ENCODE assay signal across 26 mouse cellular contexts in the genomic region with DNA sequence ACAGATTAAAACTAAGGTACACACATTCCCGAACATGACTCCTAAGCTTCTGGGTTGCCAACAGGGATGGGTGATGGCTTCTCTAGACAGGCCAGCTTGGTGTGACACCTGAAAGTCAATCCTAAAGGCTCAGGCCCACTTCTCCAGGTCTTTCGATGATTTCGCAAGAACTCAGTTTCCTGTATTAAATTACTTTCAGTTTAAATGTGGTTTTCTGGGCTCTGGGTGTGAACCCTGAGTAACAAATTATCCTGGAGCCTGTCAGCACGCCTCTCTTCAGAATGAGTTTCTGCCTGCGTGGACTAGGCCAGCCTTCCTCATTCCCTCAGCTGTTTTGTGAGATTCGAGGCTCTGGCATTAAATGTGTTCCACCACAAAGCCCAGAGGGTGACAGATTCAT. TPM values are rescaled to one million over a fixed set of nuclear protein-coding genes. Genes with fewer than 3 reads are reported as not detected.
DNase-seq lines count a peak whose midpoint lies in the region; ATAC-seq and TF ChIP-seq lines count a peak whose summit lies in the region.
"Had no signal": no experiment of that assay in that cellular context is flagged by ENCODE, and none has a peak within 500 bp of the region (broad histone marks: within the 10 kb centered on the region; RNA-seq: fewer than 3 reads in every experiment).

No protein-coding gene starts in this region.

- no peak for TF ChIP-seq CTCF in stomach, postnatal 0 days (IDR thresholded peaks at IDR 0.05; ENCODE audit: low read depth)

- peak overlapping the region; percentile 13; the same call in 1 of the 2 replicates for H3K27ac ChIP-seq in stomach, embryonic 15.5 days
- H3K27ac ChIP-seq in stomach, postnatal 0 days (replicated peaks), result no peak overlapping the region
- H3K27ac ChIP-seq: embryonic facial prominence, embryonic 15.5 days; hindbrain, embryonic 12.5 days; intestine, embryonic 15.5 days; layer of hippocampus, adult 2 months; midbrain, embryonic 15.5 days had no signal

- H3K9me3 ChIP-seq in stomach, embryonic 15.5 days, result no peaks in the 10 kb centered on the region
- no peaks in the 10 kb centered on the region for H3K9me3 ChIP-seq in stomach, postnatal 0 days (ENCODE audit: control insufficient read depth, low read length)
- H3K9me3 ChIP-seq: embryonic facial prominence, embryonic 15.5 days; G1E; heart, embryonic 12.5 days; hindbrain, embryonic 12.5 days; intestine, embryonic 15.5 days; midbrain, embryonic 15.5 days had no signal

- WGBS in stomach, embryonic 15.5 days, result 57% methylated on average over 6 of the region's 6 CpGs
- 55% methylated on average over 6 of the region's 6 CpGs for WGBS in stomach, postnatal 0 days

- no peaks in the 10 kb centered on the region for H3K27me3 ChIP-seq in stomach, embryonic 15.5 days (replicated peaks)
- no peaks in the 10 kb centered on the region for H3K27me3 ChIP-seq in stomach, postnatal 0 days (ENCODE audit: control insufficient read depth, insufficient read depth, low read length)
- H3K27me3 ChIP-seq: embryonic facial prominence, embryonic 15.5 days; hindbrain, embryonic 12.5 days; intestine, embryonic 15.5 days; midbrain, embryonic 15.5 days had no signal

- TF ChIP-seq EP300 in stomach, postnatal 0 days (optimal IDR thresholded peaks at IDR 0.05), result no peak

- DNase-seq in stomach, postnatal 0 days (ENCODE audit: low spot score), result no peak
- DNase-seq in NIH3T3 (ENCODE audit: low read depth), result peak; percentile 74
- DNase-seq in spleen, adult 12 weeks (ENCODE audit: low spot score), result no peak
- no peak for DNase-seq in adrenal gland, adult (ENCODE audit: inconsistent age in 2 of 2, low spot score in 1 of 2)
- DNase-seq in cerebellum, postnatal 25 days, result no peak
- DNase-seq: adrenal gland, adult 8-10 months; cerebellum, adult 2 months; cerebellum, postnatal 36 days; heart, adult 18-20 months; heart, postnatal 10 days; kidney, postnatal 25 days; lung, adult 18-20 months; lung, postnatal 14 days; spleen, adult 18-20 months; thymus, adult 18-20 months; thymus, postnatal 36 days had no signal

- no peak overlapping the region for H3K9ac ChIP-seq in stomach, embryonic 15.5 days
- H3K9ac ChIP-seq in stomach, postnatal 0 days (ENCODE audit: low read length), result no peak overlapping the region
- H3K9ac ChIP-seq: embryonic facial prominence, embryonic 15.5 days; heart, embryonic 12.5 days; hindbrain, embryonic 12.5 days; intestine, embryonic 15.5 days; midbrain, embryonic 15.5 days had no signal

- H3K36me3 ChIP-seq in stomach, embryonic 15.5 days, result no peaks in the 10 kb centered on the region
- H3K36me3 ChIP-seq in stomach, postnatal 0 days (ENCODE audit: control insufficient read depth, insufficient read depth, low read length), result no peaks in the 10 kb centered on the region
- H3K36me3 ChIP-seq: embryonic facial prominence, embryonic 15.5 days; G1E; heart, embryonic 12.5 days; hindbrain, embryonic 12.5 days; intestine, embryonic 15.5 days; midbrain, embryonic 15.5 days had no signal

- H3K4me2 ChIP-seq in stomach, embryonic 15.5 days, result no peak overlapping the region
- no peak overlapping the region for H3K4me2 ChIP-seq in stomach, postnatal 0 days (replicated peaks; ENCODE audit: low read depth)
- H3K4me2 ChIP-seq: embryonic facial prominence, embryonic 15.5 days; heart, embryonic 12.5 days; hindbrain, embryonic 12.5 days; intestine, embryonic 15.5 days; midbrain, embryonic 15.5 days had no signal

- ATAC-seq in stomach, embryonic 15.5 days (ENCODE audit: insufficient read depth, low FRiP score, low read depth), result no peak
- no peak for ATAC-seq in stomach, postnatal 0 days (ENCODE audit: low FRiP score, low TSS enrichment)
- ATAC-seq in megakaryocyte, adult 5-6 weeks (ENCODE audit: poor library complexity, severe bottlenecking), result peak; percentile 26
- ATAC-seq: forebrain, embryonic 14.5 days; intestine, embryonic 15.5 days; midbrain, embryonic 15.5 days had no signal

- peaks cover 15% of the 10 kb centered on the region; the same call in 1 of the 2 replicates for H3K4me1 ChIP-seq in stomach, embryonic 15.5 days
- H3K4me1 ChIP-seq in stomach, postnatal 0 days (replicated peaks; ENCODE audit: control insufficient read depth, insufficient read depth), result no peaks in the 10 kb centered on the region; the same call in 1 of the 2 replicates
- H3K4me1 ChIP-seq: midbrain, embryonic 15.5 days had no signal

- H3K4me3 ChIP-seq in stomach, embryonic 15.5 days (replicated peaks), result no peak overlapping the region
- H3K4me3 ChIP-seq in stomach, postnatal 0 days (ENCODE audit: low read depth, low read length), result no peak overlapping the region
- H3K4me3 ChIP-seq: embryonic facial prominence, embryonic 15.5 days; heart, embryonic 12.5 days; hindbrain, embryonic 12.5 days; intestine, embryonic 15.5 days; layer of hippocampus, adult 2 months; midbrain, embryonic 15.5 days had no signal

RNA-seq across cellular contexts. Expression of gene Tgm2, which starts 16.8 kb away (rescaled TPM):
- 91.7 and 93.1 TPM in 2 replicates for polyA plus RNA-seq in stomach, embryonic 15.5 days (2015; fragmentation: Nextera tagmentation; extraction: Ambion mirVana)
- polyA plus RNA-seq in stomach, postnatal 0 days (2015; fragmentation: Nextera tagmentation; extraction: Ambion mirVana), result 109 and 114 TPM in 2 replicates
- total RNA-seq in megakaryocyte, adult 5-6 weeks (2015), result 0.71 and 1.0 TPM in 2 replicates
- total RNA-seq in megakaryocyte, adult 5-6 weeks (2017), result 2.1 and 2.6 TPM in 2 replicates
